Mouse (Mus musculus) bone marrow macrophage, adult 2 months (primary cell): ENCODE measurements around the gene Plau.

Source experiments
- CTCF ChIP-seq: IDR thresholded peaks from 2 replicates; pipeline ENCODE4 v1.5.1; 2012; ENCODE audit warnings: low read depth, mild to moderate bottlenecking, low read length, moderate library complexity
- POLR2A ChIP-seq: IDR thresholded peaks from 2 replicates; pipeline ENCODE4 v1.6.1; 2012; ENCODE audit warnings: mild to moderate bottlenecking, low read depth, low read length, borderline replicate concordance

- TF ChIP-seq CTCF (no peak), POLR2A (no peak)
Observed at GRCm38 (mm10) chr14:20844126-20844525, 7.7 kb downstream of the Plau start.
